Mouse (Mus musculus): Measurements from ENCODE around the gene Gm42420.
A peak's percentile ranks its signal among the peaks of the same experiment; 100 is the strongest.

Gm42420 gene

GRCm38 (mm10) chr6:39585517-39585916 is at the start of gene Gm42420:
Gene Gm42420 (plus strand): TSS chr6:39585753.
- no peak for DNase-seq (ENCODE audit: low read depth, low spot score)

GRCm38 (mm10) chr6:39536621-39537020 is 48.9 kb upstream of the Gm42420 start:
- no peak for DNase-seq (ENCODE audit: low read depth, low spot score)

- DNase-seq (ENCODE audit: low read depth, low spot score), result no peak
Observed at GRCm38 (mm10) chr6:39537276-39537675, 48.3 kb upstream of the Gm42420 start.

- no peak for DNase-seq (ENCODE audit: low read depth, low spot score)
Observed at GRCm38 (mm10) chr6:39538227-39538626, 47.3 kb upstream of the Gm42420 start.

- peak; percentile 69 for DNase-seq (ENCODE audit: low read depth, low spot score)
Observed at GRCm38 (mm10) chr6:39539679-39540155, 45.8 kb upstream of the Gm42420 start.

- no peak for DNase-seq (ENCODE audit: low read depth, low spot score)
Observed at GRCm38 (mm10) chr6:39540563-39540962, 45.0 kb upstream of the Gm42420 start.

GRCm38 (mm10) chr6:39542631-39543597 is 42.6 kb upstream of the Gm42420 start:
- DNase-seq (ENCODE audit: low read depth, low spot score), result peak; percentile 85

GRCm38 (mm10) chr6:39543769-39544420 is 41.7 kb upstream of the Gm42420 start:
- DNase-seq (ENCODE audit: low read depth, low spot score), result no peak

- no peak for DNase-seq (ENCODE audit: low read depth, low spot score)
Observed at GRCm38 (mm10) chr6:39545474-39545873, 40.1 kb upstream of the Gm42420 start.

GRCm38 (mm10) chr6:39548030-39548429 is 37.5 kb upstream of the Gm42420 start:
- DNase-seq (ENCODE audit: low read depth, low spot score), result no peak

- DNase-seq (ENCODE audit: low read depth, low spot score), result no peak
Observed at GRCm38 (mm10) chr6:39551981-39552636, 33.4 kb upstream of the Gm42420 start.

- DNase-seq (ENCODE audit: low read depth, low spot score), result no peak
Observed at GRCm38 (mm10) chr6:39554888-39555647, 30.5 kb upstream of the Gm42420 start.

GRCm38 (mm10) chr6:39555648-39555945 is 30.0 kb upstream of the Gm42420 start:
- no peak for DNase-seq (ENCODE audit: low read depth, low spot score)

GRCm38 (mm10) chr6:39556900-39557659 is 28.5 kb upstream of the Gm42420 start:
- peak; percentile 54 for DNase-seq (ENCODE audit: low read depth, low spot score)

GRCm38 (mm10) chr6:39557723-39558261 is 27.8 kb upstream of the Gm42420 start, which contains the start of gene Dennd2a:
Gene Dennd2a (minus strand): TSS chr6:39557867.
- DNase-seq (ENCODE audit: low read depth, low spot score), result peak; percentile 93

- DNase-seq (ENCODE audit: low read depth, low spot score), result no peak
Observed at GRCm38 (mm10) chr6:39559276-39559939, 26.1 kb upstream of the Gm42420 start.

GRCm38 (mm10) chr6:39562166-39563015 is 23.2 kb upstream of the Gm42420 start:
- DNase-seq (ENCODE audit: low read depth, low spot score), result peak; percentile 90

- peak; percentile 72 for DNase-seq (ENCODE audit: low read depth, low spot score)
Observed at GRCm38 (mm10) chr6:39567528-39567927, 18.0 kb upstream of the Gm42420 start.

- no peak for DNase-seq (ENCODE audit: low read depth, low spot score)
Observed at GRCm38 (mm10) chr6:39570426-39570825, 15.1 kb upstream of the Gm42420 start.

Data from mesoderm, embryonic 11.5 days (tissue).